Mouse (Mus musculus): ENCODE measurements around the gene Gnb3.
"Not testable (repeated sequence)": the region's sequence is repeated elsewhere in the genome, so short reads cannot be mapped to it uniquely, and the experiment has no call there.

DNA sequence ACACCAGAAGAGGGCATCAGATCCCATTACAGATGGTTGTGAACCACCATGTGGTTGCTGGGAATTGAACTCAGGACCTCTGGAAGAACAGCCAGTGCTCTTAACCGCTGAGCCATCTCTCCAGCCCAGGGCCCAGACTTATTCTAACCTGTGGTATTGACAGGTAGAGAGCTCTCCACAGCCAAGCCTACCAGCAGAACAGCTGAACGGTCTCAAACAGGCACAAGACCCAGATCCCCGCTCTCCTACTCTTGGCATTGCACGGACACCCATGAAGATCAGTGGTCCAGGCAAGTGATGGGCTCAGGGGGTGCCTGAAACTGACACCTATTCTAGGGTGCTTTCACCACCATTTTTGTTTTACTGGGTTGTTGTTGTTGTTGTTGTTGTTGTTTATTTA, 8.9 kb downstream of the Gnb3 start:
- not testable (repeated sequence) for TF ChIP-seq CTCF (IDR thresholded peaks at IDR 0.05; ENCODE audit: borderline replicate concordance, insufficient read depth, low read depth, low read length); POLR2A (IDR thresholded peaks at IDR 0.05; ENCODE audit: borderline replicate concordance, insufficient read depth, low read length)
